Mouse (Mus musculus): ENCODE data around the gene Lmbr1l. TPM values are rescaled to one million over a fixed set of nuclear protein-coding genes. Genes with fewer than 3 reads are reported as not detected.

Gene Lmbr1l
- polyA plus RNA-seq, 1 experiment, result 36.1 TPM

GRCm38 (mm10) chr15:98895635-98896589, 22.1 kb downstream of the Lmbr1l start:
- Histone ChIP-seq H3K36me3 (ENCODE audit: control insufficient read depth, insufficient read depth, low read length) (no peaks in the 10 kb centered on the region), H3K27me3 (replicated peaks; ENCODE audit: control insufficient read depth, insufficient read depth, low read length) (no peaks in the 10 kb centered on the region; the same call in 1 of the 2 replicates), H3K4me3 (ENCODE audit: insufficient read depth, low read depth, low read length) (peak overlapping the region; percentile 32; the same call in 1 of the 2 replicates), H3K27ac (ENCODE audit: insufficient read depth, low read depth, low read length) (no peak overlapping the region; the same call in 1 of the 2 replicates), H3K4me1 (ENCODE audit: control insufficient read depth, insufficient read depth, low read length) (peaks cover 4% of the 10 kb centered on the region; the same call in 1 of the 2 replicates)
- DNase-seq, result peak; percentile 24
- 20% methylated on average over 41 of the region's 41 CpGs for WGBS
- TF ChIP-seq POLR2A (IDR thresholded peaks at IDR 0.05; ENCODE audit: low read depth, low read length) (no peak), CTCF (conservative IDR thresholded peaks at IDR 0.05; ENCODE audit: insufficient read depth, insufficient read length, low read depth, low read length) (no peak)

GRCm38 (mm10) chr15:98894746-98895634, 23.0 kb downstream of the Lmbr1l start:
- TF ChIP-seq POLR2A (IDR thresholded peaks at IDR 0.05; ENCODE audit: low read depth, low read length) (no peak), CTCF (conservative IDR thresholded peaks at IDR 0.05; ENCODE audit: insufficient read depth, insufficient read length, low read depth, low read length) (no peak)
- WGBS, result 33% methylated on average over 38 of the region's 38 CpGs
- H3K27me3 ChIP-seq (replicated peaks; ENCODE audit: control insufficient read depth, insufficient read depth, low read length), result no peaks in the 10 kb centered on the region; the same call in 1 of the 2 replicates
- H3K27ac ChIP-seq (ENCODE audit: insufficient read depth, low read depth, low read length), result no peak overlapping the region
- no peak for DNase-seq
- H3K36me3 ChIP-seq (ENCODE audit: control insufficient read depth, insufficient read depth, low read length), result no peaks in the 10 kb centered on the region
- H3K4me3 ChIP-seq (ENCODE audit: insufficient read depth, low read depth, low read length), result peak overlapping the region; percentile 32; the same call in 1 of the 2 replicates
- peaks cover 4% of the 10 kb centered on the region; the same call in 1 of the 2 replicates for H3K4me1 ChIP-seq (ENCODE audit: control insufficient read depth, insufficient read depth, low read length)

GRCm38 (mm10) chr15:98893940-98894745, 23.9 kb downstream of the Lmbr1l start, which contains the start of gene Rhebl1:
Rhebl1 (minus strand) TSS chr15:98894540.
- peaks cover 4% of the 10 kb centered on the region; the same call in 1 of the 2 replicates for H3K4me1 ChIP-seq (ENCODE audit: control insufficient read depth, insufficient read depth, low read length)
- no peak within 1 kb of the TSS for H3K27ac ChIP-seq (ENCODE audit: insufficient read depth, low read depth, low read length)
- peak within 1 kb of the TSS; percentile 45 for H3K4me3 ChIP-seq (ENCODE audit: insufficient read depth, low read depth, low read length)
- DNase-seq, result peak; percentile 51
- WGBS, result under 1% methylated on average over 77 of the region's 77 CpGs
- TF ChIP-seq POLR2A (IDR thresholded peaks at IDR 0.05; ENCODE audit: low read depth, low read length) (no peak), CTCF (conservative IDR thresholded peaks at IDR 0.05; ENCODE audit: insufficient read depth, insufficient read length, low read depth, low read length) (no peak)
- no peaks in the 10 kb centered on the region; the same call in 1 of the 2 replicates for H3K27me3 ChIP-seq (replicated peaks; ENCODE audit: control insufficient read depth, insufficient read depth, low read length)
- H3K36me3 ChIP-seq (ENCODE audit: control insufficient read depth, insufficient read depth, low read length), result no peaks in the 10 kb centered on the region

- 86% methylated on average over 4 of the region's 4 CpGs for WGBS
- no peak overlapping the region for H3K4me3 ChIP-seq (ENCODE audit: insufficient read depth, low read depth, low read length)
- no peak overlapping the region for H3K27ac ChIP-seq (ENCODE audit: insufficient read depth, low read depth, low read length)
- H3K27me3 ChIP-seq (replicated peaks; ENCODE audit: control insufficient read depth, insufficient read depth, low read length), result no peaks in the 10 kb centered on the region; the same call in 1 of the 2 replicates
- H3K4me1 ChIP-seq (ENCODE audit: control insufficient read depth, insufficient read depth, low read length), result peaks cover 4% of the 10 kb centered on the region; the same call in 1 of the 2 replicates
- no peak for TF ChIP-seq POLR2A (IDR thresholded peaks at IDR 0.05; ENCODE audit: low read depth, low read length)
- no peak for TF ChIP-seq CTCF (conservative IDR thresholded peaks at IDR 0.05; ENCODE audit: insufficient read depth, insufficient read length, low read depth, low read length)
- H3K36me3 ChIP-seq (ENCODE audit: control insufficient read depth, insufficient read depth, low read length), result no peaks in the 10 kb centered on the region
- DNase-seq, result no peak
Observed at GRCm38 (mm10) chr15:98893036-98893435, 25.0 kb downstream of the Lmbr1l start.

GRCm38 (mm10) chr15:98891907-98892606, 26.0 kb downstream of the Lmbr1l start:
- no peak overlapping the region for H3K27ac ChIP-seq (ENCODE audit: insufficient read depth, low read depth, low read length)
- no peaks in the 10 kb centered on the region for H3K36me3 ChIP-seq (ENCODE audit: control insufficient read depth, insufficient read depth, low read length)
- H3K27me3 ChIP-seq (replicated peaks; ENCODE audit: control insufficient read depth, insufficient read depth, low read length), result no peaks in the 10 kb centered on the region; the same call in 1 of the 2 replicates
- no peak overlapping the region for H3K4me3 ChIP-seq (ENCODE audit: insufficient read depth, low read depth, low read length)
- DNase-seq, result peak; percentile 89
- peaks cover 4% of the 10 kb centered on the region; the same call in 1 of the 2 replicates for H3K4me1 ChIP-seq (ENCODE audit: control insufficient read depth, insufficient read depth, low read length)
- 31% methylated on average over 6 of the region's 6 CpGs for WGBS
- TF ChIP-seq POLR2A (IDR thresholded peaks at IDR 0.05; ENCODE audit: low read depth, low read length) (no peak), CTCF (conservative IDR thresholded peaks at IDR 0.05; ENCODE audit: insufficient read depth, insufficient read length, low read depth, low read length) (peak; percentile 100)

Measured in kidney, adult 2 months (tissue).